Mouse (Mus musculus) layer of hippocampus, adult 2 months (tissue): ENCODE data around the gene Wwp2. TPM values are rescaled to one million over a fixed set of nuclear protein-coding genes. Genes with fewer than 3 reads are reported as not detected.

Source experiments
- DNase-seq, 2 experiments: peaks; one replicate each; pipeline ENCODE4 v3.0.0; 2022; ENCODE audit warnings: low spot score in 2 of 2
- H3K27ac ChIP-seq: fragments of 200-600 bp; 2 replicates; pipeline ENCODE4 v1.8.1; 2022
- H3K4me3 ChIP-seq: fragments of 200-600 bp; 2 replicates; pipeline ENCODE4 v1.8.1; 2022; ENCODE audit warnings: mild to moderate bottlenecking
- CTCF ChIP-seq: fragments of 200-600 bp; conservative IDR thresholded peaks from 2 replicates; pipeline ENCODE4 v1.8.1; 2022; ENCODE audit warnings: antibody characterized with exemption, mild to moderate bottlenecking, moderate library complexity
- total RNA-seq, 2 experiments: library from RNA; stranded (reverse); gene quantifications; 2 replicates each; pipeline ENCODE4 v1.2.3; 2021

Gene Wwp2
- total RNA-seq, 2 experiments from 2014 or later = 37.1 to 38.0 TPM

GRCm38 (mm10) chr8:107490649-107491048, 54.5 kb downstream of the Wwp2 start:
- DNase-seq = no peak
- TF ChIP-seq CTCF = no peak
- peak overlapping the region; percentile 73 for H3K27ac ChIP-seq
- no peak overlapping the region for H3K4me3 ChIP-seq

GRCm38 (mm10) chr8:107491212-107491611, 55.0 kb downstream of the Wwp2 start:
- no peak for DNase-seq
- no peak for TF ChIP-seq CTCF
- Histone ChIP-seq H3K27ac (no peak overlapping the region; the same call in 1 of the 2 replicates), H3K4me3 (no peak overlapping the region)

GRCm38 (mm10) chr8:107491831-107492230, 55.7 kb downstream of the Wwp2 start:
- TF ChIP-seq CTCF = 0 out of 2 replicates have a peak, but pooled peaks have one; percentile 2
- DNase-seq = no peak

GRCm38 (mm10) chr8:107492802-107493201, 56.6 kb downstream of the Wwp2 start:
- no peak for DNase-seq
- no peak for TF ChIP-seq CTCF
- H3K27ac ChIP-seq = no peak overlapping the region
- H3K4me3 ChIP-seq = no peak overlapping the region

More at GRCm38 (mm10) chr8:107491831-107492230, 55.7 kb downstream of the Wwp2 start:
- no peak overlapping the region for H3K27ac ChIP-seq
- H3K4me3 ChIP-seq = no peak overlapping the region

- no peak overlapping the region for H3K27ac ChIP-seq
- DNase-seq = no peak
- H3K4me3 ChIP-seq = no peak overlapping the region
- no peak for TF ChIP-seq CTCF
Measured at GRCm38 (mm10) chr8:107495425-107495824, 59.3 kb downstream of the Wwp2 start.

- Histone ChIP-seq H3K27ac (no peak overlapping the region), H3K4me3 (no peak overlapping the region)
- DNase-seq = no peak
- TF ChIP-seq CTCF = no peak
Measured at GRCm38 (mm10) chr8:107497708-107498107, 61.5 kb downstream of the Wwp2 start.

- H3K27ac ChIP-seq = peak overlapping the region; percentile 64; the same call in 1 of the 2 replicates
- H3K4me3 ChIP-seq = no peak overlapping the region
- no peak for DNase-seq
- TF ChIP-seq CTCF = peak; percentile 61
Measured at GRCm38 (mm10) chr8:107498390-107498789, 62.2 kb downstream of the Wwp2 start.

- H3K27ac ChIP-seq = peak overlapping the region; percentile 64
- no peak overlapping the region for H3K4me3 ChIP-seq
- TF ChIP-seq CTCF = no peak
- DNase-seq = no peak
Measured at GRCm38 (mm10) chr8:107498806-107499205, 62.6 kb downstream of the Wwp2 start.

- TF ChIP-seq CTCF = no peak
- no peak overlapping the region for H3K4me3 ChIP-seq
Measured at GRCm38 (mm10) chr8:107499519-107499918, 63.4 kb downstream of the Wwp2 start.

GRCm38 (mm10) chr8:107502407-107502806, 66.2 kb downstream of the Wwp2 start:
- TF ChIP-seq CTCF = no peak
- Histone ChIP-seq H3K4me3 (no peak overlapping the region), H3K27ac (no peak overlapping the region)
- DNase-seq = no peak

More at GRCm38 (mm10) chr8:107499519-107499918, 63.4 kb downstream of the Wwp2 start:
- H3K27ac ChIP-seq = no peak overlapping the region
- DNase-seq = no peak

- H3K27ac ChIP-seq = no peak overlapping the region
- TF ChIP-seq CTCF = no peak
- no peak for DNase-seq
- H3K4me3 ChIP-seq = no peak overlapping the region
Measured at GRCm38 (mm10) chr8:107502922-107503321, 66.8 kb downstream of the Wwp2 start.

- DNase-seq = no peak
- Histone ChIP-seq H3K4me3 (no peak overlapping the region), H3K27ac (no peak overlapping the region)
- TF ChIP-seq CTCF = no peak
Measured at GRCm38 (mm10) chr8:107503354-107503753, 67.2 kb downstream of the Wwp2 start.

- TF ChIP-seq CTCF = no peak
Measured at GRCm38 (mm10) chr8:107504239-107504985, 68.2 kb downstream of the Wwp2 start.

GRCm38 (mm10) chr8:107505271-107505670, 69.1 kb downstream of the Wwp2 start:
- no peak for TF ChIP-seq CTCF
- no peak overlapping the region for H3K27ac ChIP-seq
- H3K4me3 ChIP-seq = no peak overlapping the region
- DNase-seq = no peak

More at GRCm38 (mm10) chr8:107504239-107504985, 68.2 kb downstream of the Wwp2 start:
- Histone ChIP-seq H3K27ac (no peak overlapping the region), H3K4me3 (no peak overlapping the region)
- DNase-seq = no peak
